Mouse (Mus musculus): ENCODE data around the gene Calcoco1. TPM values are rescaled to one million over a fixed set of nuclear protein-coding genes. Genes with fewer than 3 reads are reported as not detected.

The Calcoco1 gene
- 38.9 and 44.3 TPM in 2 replicates for polyA plus RNA-seq (2021; fragmentation: Nextera tagmentation)
- long read RNA-seq, experiment 1, transcript Calcoco1-201 (15 exons, 2,824 nt) = major isoform, 68 of 97 reads
- long read RNA-seq, experiment 1, transcript Calcoco1-204 (14 exons, 2,968 nt) = minor isoform, 7 of 97 reads
- long read RNA-seq, experiment 1, partial matches to known transcripts = 10 of 97 reads
- long read RNA-seq, experiment 1, other reads (novel, unspliced or antisense) = 12 of 97 reads
- long read RNA-seq, experiment 2, partial matches to known transcripts = 2 of 6 reads
- long read RNA-seq, experiment 2, other reads (novel, unspliced or antisense) = 1 of 6 reads

DNA sequence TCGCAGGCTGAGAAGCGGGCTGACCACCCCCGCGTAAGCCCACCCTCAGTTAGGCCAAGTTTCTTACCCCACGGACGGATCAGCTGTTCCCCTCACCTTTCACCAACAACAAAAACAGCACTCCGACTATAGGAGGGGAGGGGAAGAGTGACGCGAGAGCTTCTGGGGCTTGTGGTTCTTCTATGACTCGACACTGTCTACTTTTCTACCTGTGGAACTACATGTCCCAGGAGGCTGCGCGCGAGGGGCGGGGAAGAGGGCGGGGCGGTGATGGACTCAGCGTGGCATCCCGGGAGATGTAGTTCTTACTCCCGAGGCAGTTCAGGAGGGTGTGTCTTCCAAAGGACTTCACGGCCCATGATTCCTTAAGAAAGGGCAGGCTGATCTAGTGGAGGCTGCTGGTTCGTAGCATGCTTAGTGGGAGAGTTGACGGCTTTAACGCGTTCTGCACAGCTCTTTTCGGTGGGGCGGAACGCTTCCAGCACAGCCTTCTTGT is at the start of gene Calcoco1:
Gene Calcoco1 (minus strand): TSS at position 199 of the 496 bp plus-strand sequence.

GRCm38 (mm10) chr15:102672215-102673071 is 49.5 kb downstream of the Calcoco1 start, which contains the start of gene Atp5g2:
TSS of gene Atp5g2 (minus strand) at chr15:102672352.

Other genes starting within 250 kb of the Calcoco1 start
- not detected in 2 replicates for gene Gm10337, start 218.5 kb downstream of the Calcoco1 start, polyA plus RNA-seq (2021; fragmentation: Nextera tagmentation)
- 29.5 and 31.4 TPM in 2 replicates for gene Map3k12, start 205.1 kb downstream of the Calcoco1 start, polyA plus RNA-seq (2021; fragmentation: Nextera tagmentation)
- gene Tarbp2, start 204.0 kb downstream of the Calcoco1 start, polyA plus RNA-seq (2021; fragmentation: Nextera tagmentation) = 15.8 and 18.3 TPM in 2 replicates
- 0.74 and 0.83 TPM in 2 replicates for gene Npff, start 197.2 kb downstream of the Calcoco1 start, polyA plus RNA-seq (2021; fragmentation: Nextera tagmentation)
- 0.33 TPM in 1 of 2 replicates, not detected in the other for gene Gm28047, start 97.1 kb downstream of the Calcoco1 start, polyA plus RNA-seq (2021; fragmentation: Nextera tagmentation)
- 12.4 and 20.9 TPM in 2 replicates for gene Atf7, start 96.7 kb downstream of the Calcoco1 start, polyA plus RNA-seq (2021; fragmentation: Nextera tagmentation)
- 337 and 356 TPM in 2 replicates for gene Atp5g2, start 49.8 kb downstream of the Calcoco1 start, polyA plus RNA-seq (2021; fragmentation: Nextera tagmentation)
- not detected in 2 replicates for gene Hoxc13, start 198.9 kb upstream of the Calcoco1 start, polyA plus RNA-seq (2021; fragmentation: Nextera tagmentation)
- gene Hoxc12, start 214.6 kb upstream of the Calcoco1 start, polyA plus RNA-seq (2021; fragmentation: Nextera tagmentation) = not detected in 2 replicates
- gene Hoxc11, start 232.2 kb upstream of the Calcoco1 start, polyA plus RNA-seq (2021; fragmentation: Nextera tagmentation) = not detected in 2 replicates
- not detected in 2 replicates for gene Hoxc10, start 244.6 kb upstream of the Calcoco1 start, polyA plus RNA-seq (2021; fragmentation: Nextera tagmentation)
- not detected in 2 replicates for gene Hoxc5, start 245.3 kb upstream of the Calcoco1 start, polyA plus RNA-seq (2021; fragmentation: Nextera tagmentation)

Measured in left cerebral cortex, adult 6 months (tissue).